In genomic region chr1:93756154-93756553, GRCm38 (mm10) we compare ENCODE assay signal across 9 mouse cellular contexts. TPM values are rescaled to one million over a fixed set of nuclear protein-coding genes. Genes with fewer than 3 reads are reported as not detected.
A peak's percentile ranks its signal among the peaks of the same experiment; 100 is the strongest.
DNase-seq lines count a peak whose midpoint lies in the region; ATAC-seq lines count a peak whose summit lies in the region.
"Had no signal": no experiment of that assay in that cellular context is flagged by ENCODE, and none has a peak within 500 bp of the region (broad histone marks: within the 10 kb centered on the region; RNA-seq: fewer than 3 reads in every experiment).

No protein-coding gene starts in this region.

- no peaks in the 10 kb centered on the region for H3K9me3 ChIP-seq in intestine, embryonic 14.5 days (ENCODE audit: control insufficient read depth, low read length)
- no peaks in the 10 kb centered on the region for H3K9me3 ChIP-seq in intestine, embryonic 15.5 days
- no peaks in the 10 kb centered on the region for H3K9me3 ChIP-seq in embryonic facial prominence, embryonic 10.5 days
- H3K9me3 ChIP-seq in hindbrain, embryonic 12.5 days (replicated peaks), result no peaks in the 10 kb centered on the region
- H3K9me3 ChIP-seq in midbrain, embryonic 12.5 days, result no peaks in the 10 kb centered on the region

- DNase-seq in intestine, embryonic 14.5 days (ENCODE audit: low spot score), result no peak
- DNase-seq in embryonic facial prominence, embryonic 10.5 days (ENCODE audit: low spot score), result no peak
- no peak for DNase-seq in gastrocnemius, postnatal 36 days
- DNase-seq in cerebellum, adult 11-12 months, result no peak
- DNase-seq: cerebellum, adult 8-10 months had no signal

- H3K27ac ChIP-seq in intestine, embryonic 14.5 days (ENCODE audit: low read depth), result no peak overlapping the region
- no peak overlapping the region for H3K27ac ChIP-seq in intestine, embryonic 15.5 days
- no peak overlapping the region for H3K27ac ChIP-seq in embryonic facial prominence, embryonic 10.5 days (replicated peaks)
- no peak overlapping the region for H3K27ac ChIP-seq in hindbrain, embryonic 12.5 days
- H3K27ac ChIP-seq in midbrain, embryonic 12.5 days (replicated peaks), result no peak overlapping the region

- H3K36me3 ChIP-seq in intestine, embryonic 14.5 days (ENCODE audit: control insufficient read depth, insufficient read depth, low read length), result no peaks in the 10 kb centered on the region
- no peaks in the 10 kb centered on the region for H3K36me3 ChIP-seq in intestine, embryonic 15.5 days
- H3K36me3 ChIP-seq in embryonic facial prominence, embryonic 10.5 days (replicated peaks), result no peaks in the 10 kb centered on the region; the same call in 1 of the 2 replicates
- no peaks in the 10 kb centered on the region for H3K36me3 ChIP-seq in hindbrain, embryonic 12.5 days
- H3K36me3 ChIP-seq in midbrain, embryonic 12.5 days, result no peaks in the 10 kb centered on the region

- intact Hi-C loops in gastrocnemius, postnatal 36 days (cut with DNase I), result loop anchor here (2.0 kb wide), 1 partner anchor 45 kb away; the partner anchor contains the start of gene Dtymk

- peaks cover 10% of the 10 kb centered on the region for H3K4me1 ChIP-seq in intestine, embryonic 14.5 days (replicated peaks; ENCODE audit: control insufficient read depth, insufficient read depth, low read length)
- no peaks in the 10 kb centered on the region; the same call in none of the 2 replicates for H3K4me1 ChIP-seq in intestine, embryonic 15.5 days (replicated peaks)
- peaks cover 20% of the 10 kb centered on the region for H3K4me1 ChIP-seq in embryonic facial prominence, embryonic 10.5 days
- peaks cover 28% of the 10 kb centered on the region for H3K4me1 ChIP-seq in hindbrain, embryonic 12.5 days
- peaks cover 11% of the 10 kb centered on the region for H3K4me1 ChIP-seq in midbrain, embryonic 12.5 days

- no peak overlapping the region for H3K9ac ChIP-seq in intestine, embryonic 14.5 days (ENCODE audit: low read length)
- no peak overlapping the region for H3K9ac ChIP-seq in intestine, embryonic 15.5 days
- H3K9ac ChIP-seq in hindbrain, embryonic 12.5 days, result no peak overlapping the region
- H3K9ac ChIP-seq in midbrain, embryonic 12.5 days (replicated peaks), result no peak overlapping the region

- no peak overlapping the region for H3K4me3 ChIP-seq in intestine, embryonic 14.5 days (ENCODE audit: low read depth, low read length)
- H3K4me3 ChIP-seq in intestine, embryonic 15.5 days (replicated peaks), result no peak overlapping the region
- peak overlapping the region; percentile 98; the same call in 1 of the 2 replicates for H3K4me3 ChIP-seq in embryonic facial prominence, embryonic 10.5 days
- H3K4me3 ChIP-seq in hindbrain, embryonic 12.5 days, result 0 out of 2 replicates have a peak overlapping the region, but pooled peaks have one; percentile 97
- H3K4me3 ChIP-seq in midbrain, embryonic 12.5 days, result no peak overlapping the region

- peak overlapping the region; percentile 60; the same call in 1 of the 2 replicates for H3K4me2 ChIP-seq in intestine, embryonic 14.5 days (ENCODE audit: low read length)
- H3K4me2 ChIP-seq in intestine, embryonic 15.5 days (replicated peaks), result no peak overlapping the region
- H3K4me2 ChIP-seq in hindbrain, embryonic 12.5 days (replicated peaks), result peak overlapping the region; percentile 76
- peak overlapping the region; percentile 87 for H3K4me2 ChIP-seq in midbrain, embryonic 12.5 days (replicated peaks)

- no peak for ATAC-seq in intestine, embryonic 14.5 days (replicated peaks; ENCODE audit: low FRiP score, low TSS enrichment, low read depth)
- ATAC-seq in intestine, embryonic 15.5 days, result no peak
- ATAC-seq in hindbrain, embryonic 12.5 days (ENCODE audit: low FRiP score), result no peak
- no peak for ATAC-seq in midbrain, embryonic 12.5 days (ENCODE audit: low FRiP score, low read depth)
- no peak for ATAC-seq in inflammation-experienced regulatory T-cells, adult 6 months

- H3K27me3 ChIP-seq in intestine, embryonic 14.5 days (replicated peaks; ENCODE audit: control insufficient read depth, insufficient read depth, low read length), result no peaks in the 10 kb centered on the region
- no peaks in the 10 kb centered on the region for H3K27me3 ChIP-seq in intestine, embryonic 15.5 days (replicated peaks)
- no peaks in the 10 kb centered on the region for H3K27me3 ChIP-seq in embryonic facial prominence, embryonic 10.5 days (replicated peaks; ENCODE audit: low read depth, poor library complexity, severe bottlenecking)
- H3K27me3 ChIP-seq in hindbrain, embryonic 12.5 days, result no peaks in the 10 kb centered on the region
- no peaks in the 10 kb centered on the region for H3K27me3 ChIP-seq in midbrain, embryonic 12.5 days

RNA-seq across cellular contexts. Expression of gene Thap4, which starts 1.5 kb away (rescaled TPM):
- polyA plus RNA-seq in intestine, embryonic 14.5 days (2014; fragmentation: Nextera tagmentation; extraction: Ambion mirVana), result 60.1 and 63.8 TPM in 2 replicates
- 70.0 and 70.9 TPM in 2 replicates for polyA plus RNA-seq in intestine, embryonic 15.5 days (2015; fragmentation: Nextera tagmentation; extraction: Ambion mirVana)
- 51.6 and 51.7 TPM in 2 replicates for polyA plus RNA-seq in embryonic facial prominence, embryonic 10.5 days (2016; fragmentation: Nextera tagmentation; extraction: Ambion mirVana)
- 39.5 and 39.9 TPM in 2 replicates for polyA plus RNA-seq in hindbrain, embryonic 12.5 days (2016; fragmentation: Nextera tagmentation; extraction: Ambion mirVana)
- 37.1 and 43.7 TPM in 2 replicates for polyA plus RNA-seq in midbrain, embryonic 12.5 days (2016; fragmentation: Nextera tagmentation; extraction: Ambion mirVana)
- polyA plus RNA-seq in inflammation-experienced regulatory T-cells, adult 6 months (2017; shearing (Covaris generic)), result 10 to 100 TPM; 13.8 to 21.0 (median 19.3) TPM
- total RNA-seq in gastrocnemius, postnatal 36 days (2021), result 10 to 100 TPM; 61.0 to 65.6 TPM

RNA-seq across cellular contexts. Expression of gene Atg4b, which starts 4.9 kb away (rescaled TPM):
- polyA plus RNA-seq in intestine, embryonic 14.5 days (2014; fragmentation: Nextera tagmentation; extraction: Ambion mirVana), result 82.4 and 92.0 TPM in 2 replicates
- 69.4 and 79.8 TPM in 2 replicates for polyA plus RNA-seq in intestine, embryonic 15.5 days (2015; fragmentation: Nextera tagmentation; extraction: Ambion mirVana)
- 95.3 and 98.1 TPM in 2 replicates for polyA plus RNA-seq in embryonic facial prominence, embryonic 10.5 days (2016; fragmentation: Nextera tagmentation; extraction: Ambion mirVana)
- 106 and 110 TPM in 2 replicates for polyA plus RNA-seq in hindbrain, embryonic 12.5 days (2016; fragmentation: Nextera tagmentation; extraction: Ambion mirVana)
- polyA plus RNA-seq in midbrain, embryonic 12.5 days (2016; fragmentation: Nextera tagmentation; extraction: Ambion mirVana), result 104 and 109 TPM in 2 replicates
- 10 to 100 TPM; 57.6 to 85.3 (median 63.8) TPM for polyA plus RNA-seq in inflammation-experienced regulatory T-cells, adult 6 months (2017; shearing (Covaris generic))
- total RNA-seq in gastrocnemius, postnatal 36 days (2021), result 10 to 100 TPM; 27.0 to 28.5 TPM

RNA-seq across cellular contexts. Expression of gene Dtymk, which starts 45.6 kb away (rescaled TPM):
- polyA plus RNA-seq in intestine, embryonic 14.5 days (2014; fragmentation: Nextera tagmentation; extraction: Ambion mirVana), result 272 and 288 TPM in 2 replicates
- polyA plus RNA-seq in intestine, embryonic 15.5 days (2015; fragmentation: Nextera tagmentation; extraction: Ambion mirVana), result 218 and 226 TPM in 2 replicates
- 280 and 291 TPM in 2 replicates for polyA plus RNA-seq in embryonic facial prominence, embryonic 10.5 days (2016; fragmentation: Nextera tagmentation; extraction: Ambion mirVana)
- polyA plus RNA-seq in hindbrain, embryonic 12.5 days (2016; fragmentation: Nextera tagmentation; extraction: Ambion mirVana), result 193 and 194 TPM in 2 replicates
- 208 and 217 TPM in 2 replicates for polyA plus RNA-seq in midbrain, embryonic 12.5 days (2016; fragmentation: Nextera tagmentation; extraction: Ambion mirVana)
- 100 to 1,000 TPM; 113 to 143 (median 119) TPM for polyA plus RNA-seq in inflammation-experienced regulatory T-cells, adult 6 months (2017; shearing (Covaris generic))
- 10 to 100 TPM; 14.0 to 15.1 TPM for total RNA-seq in gastrocnemius, postnatal 36 days (2021)

RNA-seq across cellular contexts. Expression of gene Ing5, which starts 47.6 kb away (rescaled TPM):
- 19.7 and 23.2 TPM in 2 replicates for polyA plus RNA-seq in intestine, embryonic 14.5 days (2014; fragmentation: Nextera tagmentation; extraction: Ambion mirVana)
- 16.8 and 17.6 TPM in 2 replicates for polyA plus RNA-seq in intestine, embryonic 15.5 days (2015; fragmentation: Nextera tagmentation; extraction: Ambion mirVana)
- polyA plus RNA-seq in embryonic facial prominence, embryonic 10.5 days (2016; fragmentation: Nextera tagmentation; extraction: Ambion mirVana), result 26.3 and 27.2 TPM in 2 replicates
- 15.0 and 15.8 TPM in 2 replicates for polyA plus RNA-seq in hindbrain, embryonic 12.5 days (2016; fragmentation: Nextera tagmentation; extraction: Ambion mirVana)
- 17.0 and 19.2 TPM in 2 replicates for polyA plus RNA-seq in midbrain, embryonic 12.5 days (2016; fragmentation: Nextera tagmentation; extraction: Ambion mirVana)
- 10 to 100 TPM; 20.3 to 26.9 (median 22.1) TPM for polyA plus RNA-seq in inflammation-experienced regulatory T-cells, adult 6 months (2017; shearing (Covaris generic))
- 1 to 10 TPM; 3.0 to 4.2 TPM for total RNA-seq in gastrocnemius, postnatal 36 days (2021)

Comparison
In these comparisons a context has a peak if more than half of its experiments do, and no peak if none do; other contexts are left out.
1. H3K4me3 ChIP-seq: peak in embryonic facial prominence, embryonic 10.5 days (single experiment) and hindbrain, embryonic 12.5 days (single experiment); none in intestine, embryonic 14.5 days (single experiment), intestine, embryonic 15.5 days (single experiment) and midbrain, embryonic 12.5 days (single experiment).